Mouse (Mus musculus) testis, adult 2 months (tissue): ENCODE results near the gene Rab34.

Source experiments
- CTCF ChIP-seq: fragments of 200-500 bp; IDR thresholded peaks from 2 replicates; pipeline ENCODE4 v1.5.1; 2012; ENCODE audit warnings: low read depth, mild to moderate bottlenecking, inconsistent platforms, low read length, moderate library complexity; ENCODE audit not compliant: control insufficient read depth, insufficient read depth, insufficient replicate concordance
- POLR2A ChIP-seq: fragments of 200-500 bp; IDR thresholded peaks from 2 replicates; pipeline ENCODE4 v1.6.1; 2012; ENCODE audit warnings: low read depth, mild to moderate bottlenecking, inconsistent platforms, low read length, moderate library complexity; ENCODE audit not compliant: control insufficient read depth

- TF ChIP-seq CTCF (no peak), POLR2A (no peak)
These were observed 10.8 kb upstream of the Rab34 start for GRCm38 (mm10) chr11:78177437-78177836.
